Mouse (Mus musculus) layer of hippocampus, postnatal 14 days (tissue): ENCODE data around the gene Hsd17b11. TPM values are rescaled to one million over a fixed set of nuclear protein-coding genes. Genes with fewer than 3 reads are reported as not detected.
"Not testable (repeated sequence)": the region's sequence is repeated elsewhere in the genome, so short reads cannot be mapped to it uniquely, and the experiment has no call there.

ENCODE experiments used
- DNase-seq, 2 experiments: peaks; one replicate each; pipeline ENCODE4 v3.0.0; 2021 to 2022; ENCODE audit warnings: low spot score in 2 of 2, mixed read lengths in 1 of 2
- total RNA-seq, 2 experiments: library from RNA; stranded (reverse); gene quantifications; 2 replicates each; pipeline ENCODE4 v1.2.3; 2021

The Hsd17b11 gene
- total RNA-seq, 2 experiments from 2014 or later: 36.7 to 39.9 TPM

- no peak for DNase-seq
These were observed 15.0 kb upstream of the Hsd17b11 start for GRCm38 (mm10) chr5:104036686-104037085.

- DNase-seq: no peak
These were observed 14.1 kb upstream of the Hsd17b11 start for GRCm38 (mm10) chr5:104035824-104036223.

- DNase-seq: no peak
These were observed 13.3 kb upstream of the Hsd17b11 start for GRCm38 (mm10) chr5:104035066-104035465.

- DNase-seq: no peak
These were observed 10.8 kb upstream of the Hsd17b11 start for GRCm38 (mm10) chr5:104032434-104033097.

GRCm38 (mm10) chr5:104025245-104025854 is 3.6 kb upstream of the Hsd17b11 start:
- DNase-seq: no peak

- DNase-seq: no peak
These were observed 3.0 kb upstream of the Hsd17b11 start for GRCm38 (mm10) chr5:104024762-104025161.

- not testable (repeated sequence) for DNase-seq
These were observed 2.5 kb upstream of the Hsd17b11 start for GRCm38 (mm10) chr5:104024193-104024592.

GRCm38 (mm10) chr5:104023289-104024020 is 1.7 kb upstream of the Hsd17b11 start:
- no peak for DNase-seq

- no peak for DNase-seq
These were observed 839 bp upstream of the Hsd17b11 start for GRCm38 (mm10) chr5:104022558-104022957.

- no peak for DNase-seq
These were observed 10.3 kb downstream of the Hsd17b11 start for GRCm38 (mm10) chr5:104011419-104011818.

- DNase-seq: no peak
These were observed 11.5 kb downstream of the Hsd17b11 start for GRCm38 (mm10) chr5:104010261-104010660.

GRCm38 (mm10) chr5:104009421-104009820 is 12.3 kb downstream of the Hsd17b11 start:
- DNase-seq: no peak

GRCm38 (mm10) chr5:104007801-104008200 is 13.9 kb downstream of the Hsd17b11 start:
- no peak for DNase-seq

- DNase-seq: no peak
These were observed 14.9 kb downstream of the Hsd17b11 start for GRCm38 (mm10) chr5:104006811-104007210.

GRCm38 (mm10) chr5:104003955-104004354 is 17.8 kb downstream of the Hsd17b11 start:
- DNase-seq: no peak

- DNase-seq: no peak
These were observed 18.3 kb downstream of the Hsd17b11 start for GRCm38 (mm10) chr5:104003256-104003931.

GRCm38 (mm10) chr5:104002549-104003255 is 19.0 kb downstream of the Hsd17b11 start:
- DNase-seq: no peak

GRCm38 (mm10) chr5:103999738-104000137 is 22.0 kb downstream of the Hsd17b11 start:
- peak; percentile 71 to 81 for DNase-seq

GRCm38 (mm10) chr5:103998739-103999138 is 23.0 kb downstream of the Hsd17b11 start:
- no peak for DNase-seq

GRCm38 (mm10) chr5:103995181-103995580 is 26.5 kb downstream of the Hsd17b11 start:
- peak in 1 of 2 experiments; percentile 22 for DNase-seq

GRCm38 (mm10) chr5:103994669-103995068 is 27.1 kb downstream of the Hsd17b11 start:
- DNase-seq: no peak
